Mouse (Mus musculus) liver, adult (tissue): ENCODE results near the gene Cdc26.

Source experiments
- GATA4 ChIP-seq: IDR thresholded peaks from 2 replicates; pipeline ENCODE4 v1.6.1; 2014; ENCODE audit warnings: mild to moderate bottlenecking, low read length; ENCODE audit not compliant: insufficient replicate concordance

The Cdc26 gene

DNA sequence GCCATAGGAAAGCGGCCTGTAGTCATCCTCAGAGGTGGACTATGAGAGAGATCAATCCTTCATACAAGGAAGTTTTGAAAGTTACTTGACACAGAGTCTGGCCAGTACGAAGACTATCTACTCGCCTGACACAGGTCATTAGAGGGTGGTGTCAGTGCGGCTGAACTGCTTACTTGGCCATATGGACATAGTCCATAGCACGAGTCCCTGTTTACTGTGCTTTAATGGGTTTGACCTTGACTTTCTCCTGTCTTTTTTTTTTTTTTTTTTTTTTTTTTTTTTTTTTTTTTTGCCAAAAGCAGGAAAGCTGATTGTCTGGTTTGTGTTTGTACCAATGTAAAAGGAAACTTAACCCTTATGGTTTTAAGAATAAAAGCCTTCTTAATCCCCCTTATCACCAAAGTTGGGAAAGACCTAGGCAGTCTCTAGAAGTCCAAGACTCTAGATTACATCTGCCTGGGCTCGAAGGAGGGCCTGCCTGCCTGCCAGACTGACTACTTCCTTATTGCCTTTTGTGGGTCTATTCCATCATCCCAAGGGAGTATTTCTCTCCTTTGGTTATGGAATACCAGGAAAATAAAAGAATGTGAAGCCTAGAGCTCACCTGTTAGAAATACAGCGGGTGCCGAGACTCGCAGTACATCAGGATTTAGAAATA, 28.6 kb downstream of the Cdc26 start:
- no peak for TF ChIP-seq GATA4

DNA sequence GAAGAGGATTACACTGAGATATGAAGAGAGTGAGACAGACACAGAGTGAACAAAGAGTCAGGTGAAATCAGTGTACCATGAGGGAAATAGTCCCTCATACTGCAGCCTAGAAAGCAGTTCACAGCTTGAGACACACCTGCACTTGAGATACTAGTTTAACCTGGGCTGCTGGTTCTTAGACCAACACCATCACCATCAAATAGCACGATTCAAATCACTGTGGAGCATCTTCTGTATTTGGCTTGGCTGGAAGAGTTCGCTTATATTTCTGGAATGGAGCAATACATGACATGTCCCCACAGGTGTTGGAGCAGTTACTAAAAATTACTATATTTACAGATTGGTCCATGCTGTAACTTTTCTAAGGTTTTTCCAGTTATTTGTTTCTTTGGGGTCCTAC, 32.3 kb downstream of the Cdc26 start:
- no peak for TF ChIP-seq GATA4

DNA sequence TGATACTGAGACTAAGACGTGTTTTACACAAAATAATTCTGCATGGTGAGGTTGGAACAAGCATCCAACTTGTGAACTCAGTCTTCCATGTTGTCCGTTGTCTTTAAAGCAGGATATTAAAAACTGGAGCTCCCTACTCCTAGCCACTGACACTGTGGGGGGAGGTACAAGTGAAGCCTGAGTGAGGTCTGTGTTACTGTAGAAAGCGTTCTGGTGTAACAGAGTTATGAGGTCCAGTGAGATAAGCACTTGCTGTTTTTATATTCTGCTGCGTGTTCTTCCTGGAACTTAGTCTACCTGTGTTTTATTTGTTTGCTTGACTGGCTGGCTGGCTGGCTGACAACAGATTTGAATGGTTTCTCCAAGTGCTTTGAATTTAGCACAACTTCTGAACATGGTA, 34.1 kb downstream of the Cdc26 start:
- TF ChIP-seq GATA4, result no peak

DNA sequence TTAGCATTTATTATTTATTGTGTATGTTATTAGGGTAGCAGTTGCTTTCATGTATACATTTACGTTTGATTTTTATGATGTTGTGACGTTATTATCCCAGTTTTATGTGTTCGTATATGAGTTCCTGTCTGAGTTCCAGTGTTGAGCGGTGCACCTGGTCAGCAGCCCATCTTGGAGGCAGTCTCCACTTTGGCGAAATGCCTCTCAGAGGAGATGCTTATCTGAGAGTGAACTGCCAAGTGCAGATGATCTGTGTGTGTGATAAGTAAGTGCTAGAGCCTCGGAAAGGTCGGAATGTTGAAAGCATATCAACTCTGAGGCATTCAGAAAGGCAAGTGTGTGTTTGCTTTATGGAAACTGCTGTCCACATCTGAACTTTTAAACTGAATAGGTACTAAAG, 34.8 kb downstream of the Cdc26 start:
- peak; percentile 80 for TF ChIP-seq GATA4

- TF ChIP-seq GATA4, result no peak
These were observed 35.5 kb downstream of the Cdc26 start for GRCm38 (mm10) chr4:62372818-62373520.

DNA sequence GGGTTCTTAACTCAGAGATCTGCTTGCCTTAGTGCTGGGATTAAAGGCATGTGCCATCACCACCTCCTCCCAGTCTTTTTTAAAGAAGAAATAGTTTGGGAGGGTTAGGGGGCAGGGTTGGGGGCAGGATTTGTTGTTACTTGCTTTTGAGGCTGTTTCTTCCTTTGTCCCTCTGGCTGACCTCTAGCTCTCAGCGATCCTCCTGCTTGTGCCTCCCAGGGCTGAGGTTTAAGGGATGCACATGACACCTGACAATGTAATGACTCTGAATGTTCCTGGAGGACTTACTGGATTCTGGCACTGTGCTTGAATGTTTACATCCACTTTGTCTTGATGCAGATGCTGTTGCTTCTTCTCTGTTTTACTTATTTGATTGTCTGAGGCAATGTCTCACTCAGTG, 36.0 kb downstream of the Cdc26 start:
- no peak for TF ChIP-seq GATA4

DNA sequence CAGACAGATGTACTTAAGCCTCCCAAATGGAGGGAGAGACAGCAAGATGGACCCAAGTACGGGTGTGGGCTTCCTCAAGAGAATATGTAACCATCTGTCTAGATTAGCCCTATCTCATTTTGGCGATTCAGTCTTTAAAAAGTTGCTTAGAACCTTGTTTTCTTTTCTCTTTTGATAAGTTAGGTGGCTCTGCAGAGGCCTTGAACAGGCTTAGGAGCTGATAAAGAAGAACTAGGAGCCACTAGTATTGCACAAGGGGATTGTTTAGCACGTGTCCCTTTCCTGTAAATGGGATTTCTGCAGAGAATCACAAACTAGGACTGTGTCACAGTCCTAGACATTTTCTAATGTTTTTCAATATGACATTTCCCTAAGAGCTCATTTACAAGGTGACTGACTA, 39.4 kb downstream of the Cdc26 start:
- TF ChIP-seq GATA4, result no peak

DNA sequence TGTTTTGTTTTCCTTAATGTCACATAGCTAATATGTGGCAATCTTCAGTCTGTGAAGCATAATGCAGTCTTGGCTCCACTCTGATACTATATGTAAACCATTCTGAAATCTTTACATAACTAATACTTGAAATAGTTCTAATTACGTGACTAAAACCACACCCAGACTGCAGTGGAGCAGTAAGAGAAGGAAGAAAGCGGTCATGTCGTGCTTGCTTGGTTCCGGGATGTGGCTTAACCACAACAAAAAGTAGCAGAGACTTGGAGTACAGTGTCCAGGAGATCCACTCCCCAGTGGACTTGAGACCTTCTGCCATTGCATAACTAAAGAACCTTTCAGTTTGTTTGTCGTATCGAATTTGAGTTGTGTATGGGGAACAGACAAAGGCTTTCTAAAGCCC, 40.9 kb downstream of the Cdc26 start:
- TF ChIP-seq GATA4, result no peak

- no peak for TF ChIP-seq GATA4
These were observed 42.2 kb downstream of the Cdc26 start for GRCm38 (mm10) chr4:62366291-62366690.

GRCm38 (mm10) chr4:62364299-62364698, 44.1 kb downstream of the Cdc26 start:
- TF ChIP-seq GATA4, result no peak

- no peak for TF ChIP-seq GATA4
These were observed 46.0 kb downstream of the Cdc26 start for GRCm38 (mm10) chr4:62362437-62362836.

DNA sequence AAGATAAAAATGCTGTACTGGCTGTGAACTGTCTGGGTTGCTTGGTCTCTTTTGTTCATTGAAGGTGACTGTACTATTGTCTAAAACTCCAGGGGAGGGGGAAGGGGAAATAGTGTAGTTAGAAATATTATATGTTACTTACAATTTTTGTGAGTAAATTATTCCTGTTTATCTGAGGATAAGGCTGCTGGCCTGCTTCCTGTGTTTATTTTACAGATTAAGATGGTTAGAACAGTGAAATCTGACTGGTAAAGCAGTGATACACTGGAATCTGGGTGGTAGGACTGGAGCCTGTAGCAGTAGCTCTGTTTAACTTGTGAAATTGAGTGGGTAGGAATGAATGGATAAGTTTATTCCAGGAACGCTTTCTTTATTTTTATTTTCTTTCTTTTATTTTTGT, 46.4 kb downstream of the Cdc26 start:
- no peak for TF ChIP-seq GATA4

- TF ChIP-seq GATA4, result no peak
These were observed 46.9 kb downstream of the Cdc26 start for GRCm38 (mm10) chr4:62361571-62361970.

DNA sequence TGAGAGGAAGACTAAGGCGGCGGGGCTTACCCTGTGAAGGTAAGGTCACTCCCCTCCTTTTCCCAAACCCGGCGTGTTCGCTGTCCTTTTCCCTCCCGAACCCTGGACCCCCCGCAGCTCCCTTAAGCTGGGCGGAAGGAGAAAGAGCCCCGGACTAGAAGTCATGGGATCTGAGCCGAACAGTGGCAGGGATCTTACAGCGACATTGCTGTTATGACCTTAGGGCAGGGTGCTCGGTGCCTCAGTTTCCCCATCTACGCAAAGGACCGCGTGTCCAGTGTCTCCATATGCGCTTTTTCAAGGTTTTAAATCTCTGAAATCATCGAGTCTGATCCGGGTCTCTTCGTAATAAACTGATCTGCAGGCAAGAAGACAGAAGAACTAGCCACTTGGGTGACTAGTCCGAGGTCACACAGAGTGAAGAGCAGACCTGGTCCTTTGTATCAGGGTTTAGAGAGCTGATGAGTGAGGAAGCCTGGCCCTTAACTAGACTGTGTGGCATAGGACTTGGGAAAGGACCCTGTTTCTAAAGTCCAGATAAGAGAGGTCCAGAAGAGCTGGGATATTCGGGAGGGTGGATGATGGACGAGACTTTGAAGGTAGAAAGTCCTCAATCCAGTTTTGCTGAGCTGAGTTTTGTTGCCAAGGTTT, 47.5 kb downstream of the Cdc26 start:
- TF ChIP-seq GATA4, result no peak

GRCm38 (mm10) chr4:62360088-62360804, 48.2 kb downstream of the Cdc26 start, which contains the start of the genes Fkbp15 and Slc31a1:
Gene Fkbp15 (minus strand): TSS chr4:62360548.
Gene Slc31a1 (plus strand): TSS chr4:62360727.
- TF ChIP-seq GATA4, result no peak
